Mouse (Mus musculus) erythroblast, embryonic 14.5 days (primary cell): ENCODE measurements around the gene Apmap. TPM values are rescaled to one million over a fixed set of nuclear protein-coding genes. Genes with fewer than 3 reads are reported as not detected.

ENCODE experiments used
- H3K27me3 ChIP-seq: 2 replicates; pipeline ENCODE4 v1.6.1; 2012; ENCODE audit warnings: inconsistent platforms; ENCODE audit not compliant: control insufficient read depth
- H3K36me3 ChIP-seq: 2 replicates; pipeline ENCODE4 v1.6.1; 2012; ENCODE audit warnings: mild to moderate bottlenecking, inconsistent platforms; ENCODE audit not compliant: control insufficient read depth
- H3K4me1 ChIP-seq: 2 replicates; pipeline ENCODE4 v1.6.1; 2012; ENCODE audit warnings: inconsistent platforms; ENCODE audit not compliant: control insufficient read depth
- H3K4me3 ChIP-seq: replicated peaks from 2 replicates; pipeline ENCODE3; 2012; ENCODE audit warnings: moderate library complexity, mild to moderate bottlenecking, inconsistent platforms
- H3K9me3 ChIP-seq: 2 replicates; pipeline ENCODE4 v1.6.1; 2012; ENCODE audit warnings: low read length, inconsistent platforms, mixed read lengths; ENCODE audit not compliant: control insufficient read depth
- GATA1 ChIP-seq: IDR thresholded peaks from 2 replicates; pipeline ENCODE4 v1.6.1; 2012; ENCODE audit warnings: low read length, inconsistent platforms, mixed read lengths
- TAL1 ChIP-seq: IDR thresholded peaks from 3 replicates; pipeline ENCODE4 v1.6.1; 2012; ENCODE audit warnings: low read length, inconsistent platforms, mixed read lengths
- polyA plus RNA-seq: library from polyadenylated mRNA; stranded (reverse); fragments of >175 nt; gene quantifications from 2 replicates; pipeline ENCODE4 v1.2.3, GENCODE M21; 2012

The Apmap gene
- polyA plus RNA-seq, 1 experiment, result 3.3 TPM

DNA sequence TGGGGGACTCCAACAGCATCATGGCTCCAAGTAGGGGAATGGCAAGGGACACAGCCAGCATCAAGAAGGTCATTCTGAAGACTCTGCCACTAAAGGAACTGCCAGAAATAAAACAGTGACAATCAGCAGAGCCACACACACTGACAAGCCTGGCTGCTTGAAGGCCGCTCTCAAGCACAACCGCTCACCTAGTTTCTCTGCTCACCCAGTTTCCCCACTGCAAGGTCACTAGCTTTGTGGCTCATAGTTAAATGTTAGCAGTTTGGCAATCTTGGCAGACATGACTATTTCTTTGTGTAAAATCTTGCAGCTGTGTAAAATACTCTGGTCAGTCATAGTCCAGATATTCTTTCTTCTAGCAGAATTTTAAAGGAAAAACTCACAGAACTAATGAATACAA lies 8.1 kb downstream of the Apmap start:
- no peaks in the 10 kb centered on the region for H3K9me3 ChIP-seq
- H3K4me1 ChIP-seq, result no peaks in the 10 kb centered on the region
- H3K36me3 ChIP-seq, result peaks cover 44% of the 10 kb centered on the region
- no peaks in the 10 kb centered on the region for H3K27me3 ChIP-seq
- TF ChIP-seq GATA1 (no peak), TAL1 (no peak)
- H3K4me3 ChIP-seq, result no peak overlapping the region

DNA sequence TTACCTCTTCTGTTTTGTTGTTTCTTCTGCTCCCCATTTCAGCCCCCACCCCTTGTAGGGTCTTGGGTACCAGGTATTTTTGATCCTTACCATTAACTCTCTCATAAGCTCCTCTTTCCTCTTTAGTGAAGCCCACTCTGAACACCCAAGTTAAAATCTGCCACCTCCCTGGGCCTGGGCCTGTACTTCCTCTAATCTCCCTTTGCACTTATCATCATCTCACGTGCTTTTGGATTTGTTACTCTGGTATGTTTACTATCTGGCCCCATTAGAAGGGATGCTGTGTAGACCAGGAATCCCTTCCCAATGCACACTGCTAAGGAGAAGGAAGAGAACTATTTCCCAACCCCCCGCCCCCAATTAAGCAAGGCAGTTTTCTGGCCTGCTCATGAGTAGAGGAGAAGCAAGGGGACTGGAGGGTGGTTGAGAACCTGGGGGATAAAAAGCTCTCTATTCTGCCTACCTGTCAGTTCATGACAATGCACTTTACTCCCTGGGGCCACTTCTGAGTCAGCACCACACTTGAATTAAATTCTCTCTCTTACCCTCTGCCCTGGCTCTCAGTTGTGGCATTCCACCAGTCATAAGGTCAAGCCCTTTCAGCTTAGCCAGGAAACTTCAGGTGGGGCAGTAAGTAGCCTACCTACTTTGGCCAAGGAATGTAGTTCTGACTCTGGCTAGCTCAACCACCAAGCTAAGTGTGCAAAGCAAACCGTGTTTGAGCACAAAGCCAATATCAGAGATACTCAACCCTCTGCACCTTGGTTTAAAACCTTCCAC lies 12.8 kb downstream of the Apmap start:
- Histone ChIP-seq H3K9me3 (no peaks in the 10 kb centered on the region), H3K36me3 (peaks cover 65% of the 10 kb centered on the region), H3K4me1 (no peaks in the 10 kb centered on the region), H3K4me3 (no peak overlapping the region), H3K27me3 (no peaks in the 10 kb centered on the region)
- TF ChIP-seq TAL1 (no peak), GATA1 (no peak)

DNA sequence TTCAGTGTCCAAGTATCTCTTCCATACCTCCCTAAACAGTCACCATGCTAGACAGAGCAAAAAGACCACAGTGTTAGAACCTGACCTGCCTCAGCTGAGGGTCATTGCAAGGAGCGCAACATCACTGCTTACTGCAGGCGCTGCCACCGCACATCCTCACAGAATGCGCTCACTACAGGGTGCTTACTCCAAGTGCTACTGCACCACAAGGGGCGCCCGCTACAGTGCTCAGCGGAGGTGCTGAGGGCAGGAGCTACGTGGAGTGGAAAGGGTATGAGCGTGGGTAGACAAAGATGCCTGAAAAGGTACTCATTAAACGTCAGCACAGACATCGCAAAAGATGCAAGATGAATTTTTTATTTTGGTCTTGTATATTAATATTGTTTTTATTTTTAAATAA lies 19.3 kb downstream of the Apmap start:
- no peak for TF ChIP-seq TAL1
- no peak for TF ChIP-seq GATA1
- no peaks in the 10 kb centered on the region for H3K9me3 ChIP-seq
- H3K36me3 ChIP-seq, result peaks cover 79% of the 10 kb centered on the region
- no peaks in the 10 kb centered on the region for H3K4me1 ChIP-seq
- H3K27me3 ChIP-seq, result no peaks in the 10 kb centered on the region
- no peak overlapping the region for H3K4me3 ChIP-seq

DNA sequence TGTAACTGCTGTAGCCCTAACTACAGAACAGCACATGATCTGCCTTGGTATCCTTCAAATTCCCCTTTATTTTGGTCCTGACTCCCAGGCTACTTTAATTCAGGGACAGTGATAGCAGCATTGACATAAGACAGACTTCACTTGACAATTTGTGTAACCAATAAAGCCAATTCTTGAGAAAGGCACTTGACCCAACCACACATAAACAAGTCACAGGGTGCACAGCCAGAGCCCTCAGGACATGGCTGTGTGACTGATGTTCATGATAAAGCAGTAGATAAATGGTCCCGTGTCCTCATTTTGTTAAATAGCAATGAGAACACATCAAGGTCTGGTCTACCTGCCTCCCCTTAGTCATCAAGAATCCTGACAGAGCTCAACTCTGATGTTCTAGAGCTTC lies 28.7 kb downstream of the Apmap start:
- Histone ChIP-seq H3K27me3 (no peaks in the 10 kb centered on the region), H3K9me3 (no peaks in the 10 kb centered on the region), H3K4me3 (no peak overlapping the region), H3K36me3 (peaks cover 49% of the 10 kb centered on the region), H3K4me1 (no peaks in the 10 kb centered on the region)
- TF ChIP-seq TAL1 (no peak), GATA1 (no peak)

DNA sequence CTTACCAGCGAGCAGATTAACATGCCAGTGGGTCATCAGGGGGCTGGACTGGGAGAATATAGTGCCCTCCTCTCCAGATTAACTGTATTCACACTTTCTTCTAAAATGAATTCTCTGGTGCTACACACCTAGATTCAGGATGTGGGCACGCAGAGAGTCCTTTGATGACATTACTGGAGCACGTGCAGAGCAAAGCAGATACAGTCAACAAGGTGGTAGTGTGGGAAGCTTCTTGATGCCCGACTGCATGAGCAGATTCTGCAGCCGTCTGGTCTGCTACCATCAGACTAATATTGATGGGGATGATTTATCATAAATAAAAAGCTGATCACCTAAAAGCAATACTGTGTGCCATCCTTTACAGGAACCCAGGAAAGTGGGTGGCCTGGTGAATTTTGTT lies 29.8 kb downstream of the Apmap start:
- no peaks in the 10 kb centered on the region for H3K27me3 ChIP-seq
- no peaks in the 10 kb centered on the region for H3K9me3 ChIP-seq
- no peak overlapping the region for H3K4me3 ChIP-seq
- no peaks in the 10 kb centered on the region for H3K4me1 ChIP-seq
- TF ChIP-seq GATA1 (no peak), TAL1 (no peak)
- peaks cover 39% of the 10 kb centered on the region for H3K36me3 ChIP-seq

DNA sequence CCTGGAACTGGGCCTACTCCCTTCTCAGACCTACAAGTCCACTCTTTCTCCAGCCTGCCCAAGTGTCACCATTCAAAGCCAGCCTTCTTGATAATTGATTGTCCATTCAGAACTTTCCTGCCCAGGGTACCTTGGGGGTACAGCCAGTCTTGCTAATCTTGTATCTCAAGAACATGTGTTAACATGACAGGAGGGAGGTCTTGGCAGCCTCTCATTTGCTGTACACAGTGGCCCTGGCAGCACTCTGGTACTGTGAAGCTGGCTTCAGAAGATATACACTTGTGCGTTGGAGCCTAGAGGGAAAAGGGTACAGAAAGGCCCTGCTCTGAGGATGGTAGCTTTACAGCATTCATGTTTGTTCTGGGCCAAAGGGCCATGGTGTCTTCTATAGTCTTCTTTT lies 32.1 kb downstream of the Apmap start:
- peaks cover 22% of the 10 kb centered on the region for H3K36me3 ChIP-seq
- H3K4me3 ChIP-seq, result no peak overlapping the region
- no peak for TF ChIP-seq GATA1
- TF ChIP-seq TAL1, result no peak
- no peaks in the 10 kb centered on the region; the same call in 1 of the 2 replicates for H3K4me1 ChIP-seq
- no peaks in the 10 kb centered on the region for H3K27me3 ChIP-seq
- H3K9me3 ChIP-seq, result no peaks in the 10 kb centered on the region

DNA sequence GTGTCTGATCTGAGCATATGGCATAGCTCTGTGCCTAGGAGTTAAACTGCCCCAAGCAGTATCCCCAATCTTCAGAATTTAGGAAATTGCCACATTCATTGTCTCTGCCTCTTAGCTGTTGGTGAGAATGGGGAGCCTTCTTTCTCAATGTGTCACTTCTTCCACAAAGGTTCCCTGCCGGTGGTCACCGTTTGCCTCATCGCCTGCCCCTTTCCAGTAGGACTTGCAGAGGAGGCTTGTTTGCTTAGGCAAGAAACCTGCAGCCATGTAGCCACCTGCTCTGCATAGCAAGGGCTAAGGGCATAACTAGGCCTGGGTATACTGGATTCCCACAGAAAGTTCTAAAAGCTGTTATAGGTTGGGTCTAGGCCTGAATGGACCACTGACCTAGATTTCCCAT lies 35.9 kb downstream of the Apmap start:
- Histone ChIP-seq H3K4me1 (peaks cover 9% of the 10 kb centered on the region), H3K27me3 (no peaks in the 10 kb centered on the region), H3K36me3 (peaks cover 4% of the 10 kb centered on the region), H3K9me3 (no peaks in the 10 kb centered on the region), H3K4me3 (no peak overlapping the region)
- TF ChIP-seq TAL1, result no peak
- no peak for TF ChIP-seq GATA1

DNA sequence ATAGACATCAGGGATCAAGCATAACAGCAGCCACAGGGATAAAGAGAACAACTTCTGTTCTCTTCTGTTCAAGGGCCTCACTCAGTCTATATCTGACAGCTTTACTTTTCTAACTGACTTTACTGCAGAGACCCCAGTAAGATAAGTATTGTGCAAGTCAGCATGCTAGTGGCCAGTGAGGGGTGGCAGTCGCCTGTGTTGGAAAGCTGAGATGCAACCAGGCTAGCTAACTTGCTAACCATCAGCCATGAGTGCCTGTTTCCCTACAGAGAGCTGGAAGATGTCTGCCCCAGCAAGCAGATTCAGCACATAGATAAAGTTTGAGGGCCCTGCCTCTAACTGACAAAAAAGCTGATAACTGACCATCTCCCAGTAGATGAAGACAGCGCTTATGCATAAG lies 37.6 kb downstream of the Apmap start:
- H3K27me3 ChIP-seq, result no peaks in the 10 kb centered on the region
- no peak overlapping the region for H3K4me3 ChIP-seq
- no peaks in the 10 kb centered on the region for H3K36me3 ChIP-seq
- peaks cover 9% of the 10 kb centered on the region for H3K4me1 ChIP-seq
- no peaks in the 10 kb centered on the region for H3K9me3 ChIP-seq
- TF ChIP-seq GATA1 (no peak), TAL1 (no peak)

DNA sequence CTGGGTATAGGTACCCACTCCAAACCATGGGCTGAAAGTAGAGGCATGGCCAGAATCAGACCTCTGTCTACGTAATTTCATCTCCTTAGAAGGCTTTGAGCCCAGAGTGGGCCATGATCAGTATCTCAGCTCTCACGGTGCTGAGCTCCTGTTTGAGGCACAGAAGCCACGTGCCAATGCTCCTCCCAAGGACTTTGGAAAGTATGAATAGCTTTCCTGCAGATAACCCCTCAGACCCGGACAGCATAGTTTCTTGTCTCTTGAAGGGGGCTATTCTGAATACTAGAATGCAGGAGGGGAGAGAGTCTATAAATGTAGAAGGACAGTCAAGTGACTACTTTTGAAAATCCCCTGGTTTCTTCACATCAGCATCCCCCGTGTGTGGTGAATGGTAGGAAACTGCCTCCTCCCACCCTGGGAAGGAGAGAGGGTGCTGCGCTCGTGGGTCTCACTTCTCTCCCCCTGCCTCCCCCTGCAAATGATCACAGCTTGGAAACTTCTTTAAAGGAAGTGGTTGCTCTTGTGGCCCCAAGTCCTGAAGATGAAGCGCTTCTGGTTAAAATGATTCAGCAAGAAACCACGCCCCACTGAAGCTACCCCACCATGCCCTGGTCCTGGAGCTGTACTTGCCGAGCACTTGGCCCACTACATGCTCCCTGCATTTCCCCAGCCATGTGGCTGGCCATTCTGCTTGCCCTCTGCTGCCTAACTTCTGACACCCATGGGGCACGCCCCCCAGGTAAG lies 38.3 kb downstream of the Apmap start, which contains the start of gene Cst7:
TSS of gene Cst7 (plus strand) at position 569 of the 744 bp plus-strand sequence.
- H3K27me3 ChIP-seq, result no peaks in the 10 kb centered on the region
- no peaks in the 10 kb centered on the region for H3K36me3 ChIP-seq
- H3K4me3 ChIP-seq, result no peak within 1 kb of the TSS
- H3K4me1 ChIP-seq, result peaks cover 9% of the 10 kb centered on the region
- H3K9me3 ChIP-seq, result no peaks in the 10 kb centered on the region
- TF ChIP-seq GATA1, result no peak
- TF ChIP-seq TAL1, result no peak
